Mouse (Mus musculus): ENCODE results near the gene Mex3a.
A peak's percentile ranks its signal among the peaks of the same experiment; 100 is the strongest.

The Mex3a gene

GRCm38 (mm10) chr3:88532299-88532674 lies at the start of gene Mex3a:
Gene Mex3a, plus strand, starts transcription at chr3:88532395.
- DNase-seq (ENCODE audit: low read depth), result no peak

DNA sequence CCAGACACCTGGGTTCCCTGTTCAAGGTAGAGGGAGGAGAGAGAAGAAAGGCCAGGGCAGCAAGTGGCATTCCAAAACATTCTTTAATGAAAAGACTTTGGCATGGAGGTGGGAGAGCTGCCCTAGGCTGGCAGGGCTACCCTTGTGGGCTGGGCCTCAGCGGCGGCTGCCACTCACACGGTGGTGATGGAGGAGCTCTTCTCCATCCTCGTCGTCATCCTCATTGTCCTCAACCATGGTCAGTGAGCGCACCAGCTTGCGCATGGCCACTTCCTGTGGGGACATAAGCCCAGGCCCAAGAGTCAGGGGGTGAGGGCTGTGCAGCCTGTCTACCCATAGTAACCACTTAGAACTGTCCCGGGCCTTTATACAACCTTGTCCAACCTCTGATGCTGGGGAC lies 49.1 kb upstream of the Mex3a start:
- no peak for DNase-seq (ENCODE audit: low read depth)

DNA sequence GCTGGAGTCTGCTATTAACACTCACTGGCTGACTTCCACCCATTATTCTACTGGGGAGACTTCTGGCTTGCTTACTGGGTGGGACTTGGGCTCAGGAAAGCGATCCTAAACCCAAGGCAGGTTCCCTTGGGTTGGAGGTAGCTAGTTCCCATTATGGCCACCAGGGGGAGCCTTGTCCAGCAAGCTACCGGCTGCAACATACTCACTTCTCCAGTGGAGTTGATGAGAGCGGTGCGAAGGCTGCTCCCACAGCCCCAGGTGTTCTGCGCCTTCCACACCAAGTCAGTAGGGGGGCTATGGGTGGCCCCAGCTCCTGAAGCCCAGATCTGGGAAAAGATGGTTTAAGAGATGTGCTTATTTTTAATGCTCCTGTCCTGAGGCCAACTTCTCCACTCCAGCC lies 48.6 kb upstream of the Mex3a start:
- no peak for DNase-seq (ENCODE audit: low read depth)

GRCm38 (mm10) chr3:88484597-88485316 lies 47.4 kb upstream of the Mex3a start:
- no peak for DNase-seq (ENCODE audit: low read depth)

DNA sequence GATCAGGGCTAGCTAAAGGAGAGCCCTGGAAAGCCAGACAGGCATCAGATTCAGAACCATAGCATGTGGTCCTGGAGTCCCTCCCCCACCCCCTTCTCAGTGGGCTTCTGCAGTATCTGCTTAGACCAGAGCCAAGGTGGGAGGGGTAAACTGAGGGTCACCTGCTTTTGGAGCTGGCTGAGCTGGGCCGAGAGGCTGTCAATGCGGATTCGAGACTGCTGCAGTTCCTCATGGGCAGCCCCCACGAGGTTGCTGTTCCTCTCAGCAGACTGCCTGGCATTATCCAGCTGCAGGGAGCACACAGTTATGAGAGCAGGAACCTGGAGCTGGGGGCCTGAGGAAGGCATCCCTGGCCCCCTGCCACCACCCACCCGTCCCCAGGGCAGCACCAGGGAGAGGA lies 46.2 kb upstream of the Mex3a start:
- no peak for DNase-seq (ENCODE audit: low read depth)

DNA sequence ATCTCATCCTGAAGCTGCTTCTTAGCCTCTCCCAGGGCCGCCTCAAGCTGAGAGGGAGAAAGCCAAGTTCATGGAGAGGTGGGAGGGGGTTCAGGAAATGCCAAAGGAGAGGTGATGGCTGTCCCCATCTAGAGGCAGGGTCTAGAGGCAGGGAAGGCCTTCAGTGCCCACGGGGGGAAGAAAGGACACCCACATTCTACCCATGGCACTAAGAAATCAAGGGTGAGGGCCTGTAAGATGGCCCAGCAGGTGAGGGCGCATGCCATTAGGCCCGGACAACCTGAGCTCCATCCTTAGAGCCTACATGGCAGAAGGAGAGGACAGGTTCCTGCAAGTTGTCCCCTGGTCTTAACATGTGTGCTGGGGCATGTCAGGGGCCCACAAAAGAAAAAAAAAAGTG lies 45.3 kb upstream of the Mex3a start:
- DNase-seq (ENCODE audit: low read depth), result no peak

DNA sequence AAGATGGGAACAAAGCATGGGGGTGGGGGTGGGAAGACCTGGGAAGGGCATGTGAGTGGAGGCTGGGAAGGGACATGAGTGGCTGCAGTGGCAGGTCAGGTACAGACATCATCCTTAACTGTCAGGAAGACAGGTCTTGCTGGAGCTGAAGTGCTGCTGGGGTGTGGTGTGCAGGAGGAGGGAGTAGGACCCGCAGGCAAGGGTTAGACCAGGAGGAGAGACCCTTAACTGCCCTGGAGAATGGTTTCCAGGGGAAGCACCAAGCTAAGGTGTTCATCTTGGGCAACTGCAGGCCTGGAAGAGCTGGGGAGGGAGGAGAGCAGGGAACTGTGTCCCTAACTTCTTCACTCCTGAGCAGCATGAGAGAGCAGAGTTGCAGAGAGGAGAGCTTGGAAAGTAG lies 44.8 kb upstream of the Mex3a start:
- no peak for DNase-seq (ENCODE audit: low read depth)

DNA sequence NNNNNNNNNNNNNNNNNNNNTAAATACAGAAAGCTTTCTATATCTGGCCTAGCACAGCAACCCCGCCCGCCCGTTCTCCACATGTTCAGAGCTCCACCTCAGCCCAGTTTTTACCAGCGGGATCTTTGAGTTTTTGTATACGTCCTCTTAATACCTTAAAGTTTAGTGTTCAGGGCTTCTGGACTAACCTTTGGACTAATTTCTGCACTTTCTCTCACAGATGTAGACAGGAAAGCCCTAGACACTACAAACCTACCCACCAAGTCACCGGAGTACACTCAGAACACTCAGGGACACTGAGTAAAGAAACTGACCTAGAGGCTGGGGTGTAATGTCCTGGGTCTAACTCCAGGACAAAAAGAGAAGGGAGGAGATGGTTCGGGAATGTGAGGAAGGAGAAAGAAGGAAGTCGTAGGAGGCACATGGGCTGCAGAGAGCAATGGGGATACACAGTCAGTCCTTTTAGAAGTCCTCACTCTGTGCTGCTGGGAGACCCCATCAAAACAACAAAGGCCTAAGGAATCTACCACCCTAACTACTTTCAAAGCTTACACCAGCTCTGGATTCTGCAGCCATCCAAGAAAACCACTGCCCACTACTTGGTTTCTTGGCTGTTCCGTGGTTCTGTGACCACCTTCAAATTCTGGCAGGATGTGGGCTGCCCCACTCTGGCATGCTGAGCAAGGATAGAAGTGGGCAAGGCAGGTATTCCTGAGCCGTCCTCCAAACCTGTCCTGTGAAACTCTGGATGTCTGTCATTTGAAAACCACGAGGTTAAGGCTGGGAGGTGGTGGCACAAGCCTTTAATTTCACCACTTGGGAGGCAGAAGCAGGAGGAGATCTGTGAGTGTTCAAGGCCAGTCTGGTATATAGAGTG lies 38.3 kb upstream of the Mex3a start:
- DNase-seq (ENCODE audit: low read depth), result no peak

- DNase-seq (ENCODE audit: low read depth), result peak; percentile 79
These were observed 37.2 kb upstream of the Mex3a start for GRCm38 (mm10) chr3:88494836-88495628.

DNA sequence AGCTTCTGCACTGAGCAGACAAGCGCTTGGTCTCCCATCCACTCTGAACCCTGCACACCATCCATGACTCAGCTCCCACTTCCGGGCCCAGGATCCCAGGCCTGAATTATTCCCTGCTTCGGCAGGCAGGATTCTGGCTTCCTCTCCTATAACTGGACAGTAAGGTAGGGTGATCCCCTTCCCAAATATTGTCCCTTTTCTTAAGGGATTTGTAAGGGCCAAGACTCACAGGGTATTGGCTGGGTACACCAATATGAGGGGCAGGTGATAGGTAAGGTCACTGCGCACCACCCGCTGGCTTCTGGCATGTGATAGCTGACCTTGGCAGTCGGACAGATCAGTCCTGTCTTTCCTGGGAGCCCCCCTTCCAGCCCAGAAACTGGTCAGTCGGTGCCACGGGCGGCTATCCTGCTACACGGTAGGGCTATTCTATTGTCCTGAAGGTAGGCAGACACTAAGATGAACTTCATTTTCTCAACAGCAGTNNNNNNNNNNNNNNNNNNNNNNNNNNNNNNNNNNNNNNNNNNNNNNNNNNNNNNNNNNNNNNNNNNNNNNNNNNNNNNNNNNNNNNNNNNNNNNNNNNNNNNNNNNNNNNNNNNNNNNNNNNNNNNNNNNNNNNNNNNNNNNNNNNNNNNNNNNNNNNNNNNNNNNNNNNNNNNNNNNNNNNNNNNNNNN lies 36.3 kb upstream of the Mex3a start:
- DNase-seq (ENCODE audit: low read depth), result no peak

DNA sequence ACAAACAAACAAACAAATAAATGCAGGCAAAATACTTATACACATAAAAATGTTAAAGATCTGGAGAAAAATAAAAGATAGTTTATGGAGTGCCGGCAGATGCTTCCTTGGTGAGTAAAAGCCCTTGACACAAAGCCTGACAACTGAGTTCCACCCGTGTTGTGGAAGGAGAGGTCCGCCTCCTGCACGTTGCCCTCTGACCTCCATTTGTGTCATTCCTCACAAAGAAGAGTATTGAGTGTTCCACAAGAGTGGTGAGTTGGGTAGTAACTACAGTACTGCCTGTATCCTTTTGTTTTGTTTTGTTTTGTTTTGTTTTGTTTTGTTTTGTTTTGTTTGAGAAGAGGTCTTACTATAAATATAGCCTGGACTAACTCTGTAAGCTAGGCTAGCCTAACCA lies 32.6 kb upstream of the Mex3a start:
- DNase-seq (ENCODE audit: low read depth), result no peak

DNA sequence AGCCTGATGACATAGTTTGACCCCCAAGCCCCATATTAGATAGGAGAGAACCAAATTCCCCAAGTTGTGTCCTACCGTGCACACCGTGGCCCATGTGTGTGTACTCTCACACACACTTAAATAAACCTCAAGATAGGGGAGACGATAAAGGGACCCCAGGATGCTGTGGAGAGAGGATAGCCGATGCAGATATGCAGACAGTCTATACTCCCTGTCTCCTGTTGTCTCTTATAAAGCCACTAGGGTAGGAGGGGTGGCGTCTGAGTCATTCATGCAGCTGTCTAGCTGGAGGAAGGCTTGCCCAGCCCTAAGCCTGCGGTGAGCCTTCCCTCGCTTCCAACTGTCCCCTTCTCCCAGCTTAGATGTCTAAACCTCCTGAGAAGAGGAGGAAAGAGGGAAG lies 32.1 kb upstream of the Mex3a start:
- DNase-seq (ENCODE audit: low read depth), result no peak

DNA sequence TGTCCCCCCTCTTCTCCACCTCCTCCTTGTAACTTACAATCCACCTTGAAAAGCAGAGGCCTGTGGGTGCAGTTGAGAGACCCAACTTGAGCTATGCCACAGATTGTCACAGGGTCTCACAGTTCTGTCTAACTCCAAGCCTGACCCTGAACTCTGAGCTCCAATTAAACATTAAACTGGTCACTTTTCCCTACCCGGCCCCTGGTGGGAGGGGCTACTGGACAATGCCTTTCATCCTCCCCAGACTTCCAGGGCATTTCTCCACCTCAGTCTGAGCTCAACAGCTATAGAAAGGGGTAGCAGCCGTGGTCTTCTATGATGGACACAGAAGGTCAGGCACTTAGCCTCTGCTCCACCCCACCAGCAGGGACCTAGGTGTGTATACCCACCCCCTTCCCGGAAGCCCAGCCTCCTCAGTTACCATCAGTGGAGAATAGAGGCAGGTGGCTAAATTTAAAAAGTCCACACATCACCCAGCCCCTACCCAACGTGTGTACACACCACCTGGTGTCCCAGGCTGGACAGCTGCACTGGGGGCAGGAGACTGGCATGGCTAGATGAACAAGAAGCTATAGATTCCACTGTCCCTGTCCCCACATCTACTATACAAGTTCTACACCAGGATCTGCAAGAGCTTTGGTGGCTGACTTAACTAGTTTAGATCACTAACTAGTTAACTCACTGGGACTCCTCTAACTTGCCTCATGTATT lies 31.4 kb upstream of the Mex3a start:
- no peak for DNase-seq (ENCODE audit: low read depth)

GRCm38 (mm10) chr3:88501366-88502030 lies 30.7 kb upstream of the Mex3a start:
- DNase-seq (ENCODE audit: low read depth), result no peak

DNA sequence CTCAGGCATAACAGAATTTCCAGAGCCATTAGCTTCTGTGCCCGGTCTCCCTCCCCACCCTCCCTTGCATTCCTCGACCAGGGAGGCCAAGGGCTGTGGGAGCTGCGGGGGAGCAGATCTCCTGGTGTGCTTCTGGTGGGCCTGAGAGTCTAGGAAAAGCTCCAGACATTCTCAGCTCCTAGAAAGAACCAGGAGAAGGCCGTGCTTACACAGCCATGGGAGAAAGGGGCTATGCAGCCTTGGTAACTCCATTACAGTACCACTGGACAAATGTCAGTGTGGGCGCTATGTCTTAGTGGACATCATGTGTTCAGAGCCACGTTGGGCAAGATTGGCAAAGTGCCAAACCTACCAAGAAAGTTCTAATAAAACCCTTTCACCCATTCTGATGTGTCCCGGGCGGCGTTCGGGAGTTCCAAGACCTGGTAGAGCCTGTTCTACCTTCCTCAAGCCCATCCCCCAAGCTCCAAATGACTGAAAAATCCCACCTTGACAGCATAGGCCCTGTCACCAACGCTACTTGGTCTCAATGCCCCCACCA lies 30.1 kb upstream of the Mex3a start:
- DNase-seq (ENCODE audit: low read depth), result no peak

DNA sequence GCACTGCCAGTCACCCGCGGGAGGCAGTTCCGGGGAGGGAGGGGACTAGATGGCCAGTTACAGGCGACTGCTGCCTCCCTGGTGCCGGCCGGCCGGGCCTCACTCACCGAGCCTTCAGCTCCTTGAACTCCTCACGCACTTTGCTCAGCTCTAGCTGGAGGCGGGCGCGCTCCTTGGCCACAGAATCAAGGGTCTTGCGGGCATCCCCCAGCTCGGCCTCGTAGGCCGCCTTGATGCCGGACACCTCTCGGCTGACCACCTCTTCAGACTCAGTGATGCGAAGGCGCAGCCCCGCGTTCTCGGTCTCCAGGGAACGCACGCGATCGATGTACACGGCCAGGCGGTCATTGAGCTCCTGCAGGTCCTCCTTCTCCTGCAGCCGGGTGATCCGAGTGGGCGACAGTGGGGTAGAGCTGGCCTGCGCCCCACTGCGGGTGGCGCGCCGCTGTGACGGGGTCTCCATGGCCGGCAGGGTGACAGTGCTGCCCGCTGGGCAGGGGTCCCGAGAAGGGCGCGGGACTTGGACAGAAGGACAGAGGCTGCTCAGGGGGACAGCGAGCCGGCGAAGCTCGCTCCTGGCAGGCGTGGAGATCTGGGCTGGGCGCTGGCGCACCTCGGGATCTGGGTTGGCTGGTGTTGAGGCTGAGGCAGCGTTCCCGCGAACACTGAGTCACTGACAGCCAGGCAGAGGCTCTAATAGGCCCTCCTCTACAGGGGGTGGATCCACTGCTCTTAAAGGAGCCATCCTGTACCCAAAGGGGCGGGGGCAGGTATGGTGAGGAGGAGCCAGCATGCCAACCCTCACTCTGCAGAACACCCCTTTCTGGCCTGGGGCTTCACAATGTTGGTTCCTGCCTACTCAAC lies 29.3 kb upstream of the Mex3a start:
- peak; percentile 91 for DNase-seq (ENCODE audit: low read depth)

DNA sequence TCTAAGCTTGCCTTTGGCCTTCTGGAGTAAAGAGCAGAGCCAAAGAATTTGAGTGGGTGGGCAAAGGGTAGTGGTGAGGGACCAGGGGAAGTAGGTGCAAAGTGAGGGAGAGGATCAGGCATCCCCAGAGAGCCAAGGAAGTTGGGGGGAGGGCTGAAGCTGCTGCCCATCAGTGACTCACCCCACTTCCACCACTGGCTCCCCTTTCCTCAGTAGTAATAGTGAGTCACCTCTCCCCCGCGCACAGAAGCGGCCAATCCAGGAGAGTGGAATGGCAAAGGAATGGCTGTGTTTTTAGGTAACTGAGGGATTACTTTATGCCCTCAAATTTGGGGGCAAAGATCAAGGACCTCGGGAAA lies 28.7 kb upstream of the Mex3a start:
- DNase-seq (ENCODE audit: low read depth), result no peak

GRCm38 (mm10) chr3:88503881-88504746 lies 28.1 kb upstream of the Mex3a start:
- no peak for DNase-seq (ENCODE audit: low read depth)

DNA sequence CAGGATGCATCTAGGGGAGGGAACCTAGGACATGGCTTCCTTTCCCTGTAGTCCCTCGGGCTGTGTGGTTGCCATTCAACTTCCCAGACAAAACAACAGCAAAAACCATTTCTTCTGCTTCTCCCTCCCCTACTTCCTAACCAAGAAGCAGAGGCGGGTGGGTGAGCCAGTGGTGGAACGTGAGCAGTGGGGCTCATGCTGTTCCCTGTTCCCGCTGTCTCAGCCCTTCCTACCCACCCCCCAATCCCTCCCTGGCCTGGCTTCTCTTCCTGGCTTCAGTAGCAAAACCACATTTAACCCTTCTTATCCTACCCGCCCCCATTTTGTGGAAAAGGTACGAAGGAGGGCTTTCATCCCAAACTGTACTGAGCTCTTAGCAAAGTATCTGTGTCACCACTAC lies 27.1 kb upstream of the Mex3a start:
- no peak for DNase-seq (ENCODE audit: low read depth)
